Mouse (Mus musculus): ENCODE results near the gene Lmod2. TPM values are rescaled to one million over a fixed set of nuclear protein-coding genes. Genes with fewer than 3 reads are reported as not detected.
A peak's percentile ranks its signal among the peaks of the same experiment; 100 is the strongest.

The Lmod2 gene
- polyA plus RNA-seq, 1 experiment, result 33.6 TPM

DNA sequence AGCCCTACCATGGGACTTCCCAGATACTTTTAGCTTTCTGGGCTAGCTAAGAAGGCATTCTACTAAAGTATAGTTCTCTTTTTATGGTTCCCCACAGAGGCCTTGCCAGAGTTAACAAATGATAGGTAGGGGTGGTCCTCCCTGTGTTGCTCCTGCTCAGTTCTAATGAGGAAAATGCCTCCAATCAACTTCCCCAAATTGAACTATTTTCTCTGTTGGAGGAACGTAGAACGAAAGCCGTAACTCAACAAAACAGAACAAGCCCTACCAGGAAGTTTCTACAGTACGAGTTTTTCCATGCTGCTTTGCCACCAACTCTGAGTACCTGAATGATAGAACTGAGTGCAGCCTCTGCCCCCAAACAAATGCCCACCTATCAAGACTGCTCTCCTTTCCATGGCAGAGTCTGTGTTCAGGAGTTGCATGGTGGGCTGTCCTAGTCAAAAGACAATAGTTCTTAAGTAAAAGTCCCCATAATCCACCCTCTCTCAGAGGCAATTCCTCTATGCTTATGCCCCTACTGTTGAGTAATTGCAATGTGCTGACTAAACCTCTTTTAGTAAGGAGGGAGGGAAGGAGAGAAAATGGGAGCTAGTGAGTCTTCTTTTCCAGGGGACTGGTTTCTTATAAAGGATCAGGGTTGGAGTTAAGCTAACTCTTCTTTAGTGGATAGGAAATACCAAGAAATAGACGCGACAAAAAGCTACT, 47.9 kb downstream of the Lmod2 start:
- Histone ChIP-seq H3K4me3 (no peak overlapping the region), H3K79me2 (ENCODE audit: control insufficient read depth, insufficient read depth) (peaks cover 98% of the 10 kb centered on the region), H3K4me2 (ENCODE audit: low read depth) (no peak overlapping the region)

DNA sequence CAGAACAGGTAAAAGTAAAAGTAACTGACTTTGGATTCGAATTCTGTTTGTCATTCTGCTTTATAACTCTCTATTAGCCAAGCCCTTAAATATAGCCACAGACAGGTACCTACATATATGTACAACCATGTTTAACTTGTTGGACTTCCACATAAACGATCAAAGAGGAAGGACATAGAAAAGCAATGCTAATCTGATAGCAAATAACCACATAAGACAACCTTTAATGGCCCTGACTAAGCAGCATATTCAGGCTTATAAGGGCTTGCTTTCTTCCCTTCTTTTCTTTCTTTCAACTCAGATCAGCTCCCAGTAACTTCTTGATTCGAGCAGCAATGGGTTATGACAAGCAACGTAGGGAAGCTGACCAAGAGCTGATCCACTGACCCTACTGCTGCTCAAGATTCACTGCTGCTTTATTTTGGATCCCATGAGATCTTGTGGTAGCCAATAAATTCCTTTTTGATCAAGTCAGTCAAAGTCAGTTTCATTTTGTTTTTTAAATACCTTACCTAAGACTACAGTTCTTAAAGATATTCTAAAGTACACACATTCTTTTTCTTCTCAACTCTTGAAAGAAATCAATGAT, 49.6 kb downstream of the Lmod2 start:
- no peak for TF ChIP-seq USF1 (IDR thresholded peaks at IDR 0.05; ENCODE audit: low read depth)
- TF ChIP-seq E2F4 (IDR thresholded peaks at IDR 0.05; ENCODE audit: insufficient read depth), result no peak
- no peak for TF ChIP-seq MYOD1 (IDR thresholded peaks at IDR 0.05; ENCODE audit: control insufficient read depth in 1 of 3, insufficient read length in 2 of 3, low read depth in 2 of 3)
- no peak for TF ChIP-seq MYOG (IDR thresholded peaks at IDR 0.05; ENCODE audit: control insufficient read depth in 1 of 3, insufficient read depth in 1 of 3, insufficient read length in 2 of 3, low read depth in 2 of 3)
- no peak for TF ChIP-seq SRF (IDR thresholded peaks at IDR 0.05; ENCODE audit: control insufficient read depth, insufficient read length, low read depth)
- TF ChIP-seq CEBPB (IDR thresholded peaks at IDR 0.05; ENCODE audit: insufficient read depth, poor library complexity, severe bottlenecking), result no peak
- no peak for TF ChIP-seq MAX (IDR thresholded peaks at IDR 0.05; ENCODE audit: low read depth)
- TF ChIP-seq REST (IDR thresholded peaks at IDR 0.05; ENCODE audit: insufficient read depth, insufficient read length), result no peak
- TF ChIP-seq TCF12 (IDR thresholded peaks at IDR 0.05; ENCODE audit: insufficient read depth, poor library complexity, severe bottlenecking), result no peak
- TF ChIP-seq POLR2A (IDR thresholded peaks at IDR 0.05; ENCODE audit: insufficient read length, low read depth), result no peak
- no peak for TF ChIP-seq POLR2AphosphoS2 (IDR thresholded peaks at IDR 0.05; ENCODE audit: insufficient read length, low read depth)
- TF ChIP-seq TCF3 (IDR thresholded peaks at IDR 0.05; ENCODE audit: insufficient read length, low read depth), result no peak
- no peak overlapping the region for H3K4me3 ChIP-seq
- H3ac ChIP-seq (ENCODE audit: control insufficient read depth, insufficient read length), result no peak overlapping the region
- peak overlapping the region; percentile 25 for H3K4me2 ChIP-seq (ENCODE audit: low read depth)
- no peaks in the 10 kb centered on the region for H3K36me3 ChIP-seq (ENCODE audit: control insufficient read depth, insufficient read depth)
- peaks cover 96% of the 10 kb centered on the region for H3K79me2 ChIP-seq (ENCODE audit: control insufficient read depth, insufficient read depth)
- no peaks in the 10 kb centered on the region for H3K27me3 ChIP-seq (ENCODE audit: control insufficient read depth, insufficient read depth, insufficient read length)

More for the DNA sequence above, 47.9 kb downstream of the Lmod2 start:
- Histone ChIP-seq H3K36me3 (ENCODE audit: control insufficient read depth, insufficient read depth) (no peaks in the 10 kb centered on the region), H3ac (ENCODE audit: control insufficient read depth, insufficient read length) (no peak overlapping the region), H3K27me3 (ENCODE audit: control insufficient read depth, insufficient read depth, insufficient read length) (no peaks in the 10 kb centered on the region)
- no peak for TF ChIP-seq TCF12 (IDR thresholded peaks at IDR 0.05; ENCODE audit: insufficient read depth, poor library complexity, severe bottlenecking)
- no peak for TF ChIP-seq REST (IDR thresholded peaks at IDR 0.05; ENCODE audit: insufficient read depth, insufficient read length)
- no peak for TF ChIP-seq TCF3 (IDR thresholded peaks at IDR 0.05; ENCODE audit: insufficient read length, low read depth)
- no peak for TF ChIP-seq POLR2AphosphoS2 (IDR thresholded peaks at IDR 0.05; ENCODE audit: insufficient read length, low read depth)
- no peak for TF ChIP-seq MYOD1 (IDR thresholded peaks at IDR 0.05; ENCODE audit: control insufficient read depth in 1 of 3, insufficient read length in 2 of 3, low read depth in 2 of 3)
- TF ChIP-seq USF1 (IDR thresholded peaks at IDR 0.05; ENCODE audit: low read depth), result no peak
- TF ChIP-seq SRF (IDR thresholded peaks at IDR 0.05; ENCODE audit: control insufficient read depth, insufficient read length, low read depth), result no peak
- TF ChIP-seq MAX (IDR thresholded peaks at IDR 0.05; ENCODE audit: low read depth), result no peak
- TF ChIP-seq E2F4 (IDR thresholded peaks at IDR 0.05; ENCODE audit: insufficient read depth), result no peak
- TF ChIP-seq MYOG (IDR thresholded peaks at IDR 0.05; ENCODE audit: control insufficient read depth in 1 of 3, insufficient read depth in 1 of 3, insufficient read length in 2 of 3, low read depth in 2 of 3), result no peak
- no peak for TF ChIP-seq POLR2A (IDR thresholded peaks at IDR 0.05; ENCODE audit: insufficient read length, low read depth)
- TF ChIP-seq CEBPB (IDR thresholded peaks at IDR 0.05; ENCODE audit: insufficient read depth, poor library complexity, severe bottlenecking), result no peak

DNA sequence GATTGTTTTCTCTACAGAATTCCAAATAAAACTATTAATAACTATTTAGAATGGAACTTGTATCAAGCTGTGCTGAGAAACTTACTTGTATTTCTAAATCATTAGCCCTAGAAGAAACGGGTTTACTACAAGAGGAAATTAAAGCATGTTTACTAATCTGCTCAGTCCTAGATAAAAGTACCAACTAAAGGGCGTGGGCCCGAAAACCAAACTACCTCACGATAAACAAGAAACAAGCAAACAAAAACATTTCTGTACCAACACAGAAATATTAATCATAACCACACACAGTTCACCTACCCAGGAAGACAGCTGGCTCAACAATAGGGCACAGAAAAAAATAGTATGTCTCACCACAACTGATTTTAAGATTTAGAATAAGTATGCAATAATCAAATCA, 50.8 kb downstream of the Lmod2 start:
- H3K79me2 ChIP-seq (ENCODE audit: control insufficient read depth, insufficient read depth), result peaks cover 96% of the 10 kb centered on the region
- H3K4me2 ChIP-seq (ENCODE audit: low read depth), result no peak overlapping the region
- no peak overlapping the region for H3ac ChIP-seq (ENCODE audit: control insufficient read depth, insufficient read length)
- no peaks in the 10 kb centered on the region for H3K36me3 ChIP-seq (ENCODE audit: control insufficient read depth, insufficient read depth)
- no peak overlapping the region for H3K4me3 ChIP-seq
- H3K27me3 ChIP-seq (ENCODE audit: control insufficient read depth, insufficient read depth, insufficient read length), result no peaks in the 10 kb centered on the region
- no peak for TF ChIP-seq REST (IDR thresholded peaks at IDR 0.05; ENCODE audit: insufficient read depth, insufficient read length)
- no peak for TF ChIP-seq USF1 (IDR thresholded peaks at IDR 0.05; ENCODE audit: low read depth)
- TF ChIP-seq TCF12 (IDR thresholded peaks at IDR 0.05; ENCODE audit: insufficient read depth, poor library complexity, severe bottlenecking), result no peak
- TF ChIP-seq TCF3 (IDR thresholded peaks at IDR 0.05; ENCODE audit: insufficient read length, low read depth), result no peak
- TF ChIP-seq SRF (IDR thresholded peaks at IDR 0.05; ENCODE audit: control insufficient read depth, insufficient read length, low read depth), result no peak
- no peak for TF ChIP-seq MAX (IDR thresholded peaks at IDR 0.05; ENCODE audit: low read depth)
- no peak for TF ChIP-seq MYOG (IDR thresholded peaks at IDR 0.05; ENCODE audit: control insufficient read depth in 1 of 3, insufficient read depth in 1 of 3, insufficient read length in 2 of 3, low read depth in 2 of 3)
- TF ChIP-seq MYOD1 (IDR thresholded peaks at IDR 0.05; ENCODE audit: control insufficient read depth in 1 of 3, insufficient read length in 2 of 3, low read depth in 2 of 3), result no peak
- no peak for TF ChIP-seq E2F4 (IDR thresholded peaks at IDR 0.05; ENCODE audit: insufficient read depth)
- TF ChIP-seq CEBPB (IDR thresholded peaks at IDR 0.05; ENCODE audit: insufficient read depth, poor library complexity, severe bottlenecking), result no peak
- no peak for TF ChIP-seq POLR2AphosphoS2 (IDR thresholded peaks at IDR 0.05; ENCODE audit: insufficient read length, low read depth)
- no peak for TF ChIP-seq POLR2A (IDR thresholded peaks at IDR 0.05; ENCODE audit: insufficient read length, low read depth)

DNA sequence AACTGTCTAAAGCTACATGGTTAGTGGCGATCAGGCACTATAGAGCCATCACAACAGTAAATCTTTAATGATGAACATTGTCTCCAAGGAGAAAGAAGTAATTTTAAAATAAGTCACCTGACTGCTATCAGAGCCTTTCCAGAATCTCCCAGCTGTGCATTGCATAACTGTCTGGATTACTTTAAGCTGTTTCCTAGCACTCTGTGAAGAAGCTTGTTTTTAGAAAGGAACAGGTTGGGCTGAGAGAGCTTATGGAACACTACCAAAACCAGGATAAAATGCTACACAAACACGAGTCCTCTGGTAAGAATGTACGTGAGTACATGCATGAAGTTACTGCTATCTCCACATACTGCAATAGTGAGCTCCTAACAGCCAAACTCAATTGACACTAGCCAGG, 53.2 kb downstream of the Lmod2 start:
- Histone ChIP-seq H3K4me3 (no peak overlapping the region), H3K4me2 (ENCODE audit: low read depth) (no peak overlapping the region)
- TF ChIP-seq MYOG (IDR thresholded peaks at IDR 0.05; ENCODE audit: control insufficient read depth in 1 of 3, insufficient read depth in 1 of 3, insufficient read length in 2 of 3, low read depth in 2 of 3), result no peak
- no peak for TF ChIP-seq SRF (IDR thresholded peaks at IDR 0.05; ENCODE audit: control insufficient read depth, insufficient read length, low read depth)

More for the DNA sequence above, 53.2 kb downstream of the Lmod2 start:
- H3K27me3 ChIP-seq (ENCODE audit: control insufficient read depth, insufficient read depth, insufficient read length), result no peaks in the 10 kb centered on the region
- peaks cover 96% of the 10 kb centered on the region for H3K79me2 ChIP-seq (ENCODE audit: control insufficient read depth, insufficient read depth)
- H3K36me3 ChIP-seq (ENCODE audit: control insufficient read depth, insufficient read depth), result no peaks in the 10 kb centered on the region
- H3ac ChIP-seq (ENCODE audit: control insufficient read depth, insufficient read length), result no peak overlapping the region
